Mouse (Mus musculus): Measurements from ENCODE around the gene Rpl7l1. TPM values are rescaled to one million over a fixed set of nuclear protein-coding genes. Genes with fewer than 3 reads are reported as not detected.

Rpl7l1 gene
- polyA plus RNA-seq, 1 experiment, result 13.7 TPM

- H3K27me3 ChIP-seq (ENCODE audit: control insufficient read depth, insufficient read depth, low read length), result no peaks in the 10 kb centered on the region
- peaks cover 11% of the 10 kb centered on the region; the same call in 1 of the 2 replicates for H3K4me1 ChIP-seq (ENCODE audit: control insufficient read depth, insufficient read depth, insufficient read length)
- TF ChIP-seq CTCF (IDR thresholded peaks at IDR 0.05; ENCODE audit: extremely low read depth, insufficient read depth, insufficient read length, insufficient replicate concordance) (no peak), POLR2A (IDR thresholded peaks at IDR 0.05; ENCODE audit: low read depth, low read length) (no peak)
- H3K27ac ChIP-seq (ENCODE audit: insufficient read depth, low read length), result no peak overlapping the region
- H3K36me3 ChIP-seq (ENCODE audit: control insufficient read depth, insufficient read depth, low read length), result peaks cover 30% of the 10 kb centered on the region
- no peak overlapping the region for H3K4me3 ChIP-seq (ENCODE audit: extremely low read depth, insufficient read depth, insufficient read length)
- 88% methylated on average over 2 of the region's 2 CpGs for WGBS
- DNase-seq (ENCODE audit: low read depth in 1 of 2, low spot score in 2 of 2), result no peak
Measured at GRCm38 (mm10) chr17:46747806-46748205, 34.7 kb downstream of the Rpl7l1 start.

- Histone ChIP-seq H3K36me3 (ENCODE audit: control insufficient read depth, insufficient read depth, low read length) (peaks cover 32% of the 10 kb centered on the region), H3K4me3 (ENCODE audit: extremely low read depth, insufficient read depth, insufficient read length) (no peak overlapping the region), H3K4me1 (ENCODE audit: control insufficient read depth, insufficient read depth, insufficient read length) (peaks cover 11% of the 10 kb centered on the region; the same call in 1 of the 2 replicates), H3K27ac (ENCODE audit: insufficient read depth, low read length) (no peak overlapping the region), H3K27me3 (ENCODE audit: control insufficient read depth, insufficient read depth, low read length) (no peaks in the 10 kb centered on the region)
- 77% methylated on average over 8 of the region's 8 CpGs for WGBS
- no peak for TF ChIP-seq CTCF (IDR thresholded peaks at IDR 0.05; ENCODE audit: extremely low read depth, insufficient read depth, insufficient read length, insufficient replicate concordance)
- TF ChIP-seq POLR2A (IDR thresholded peaks at IDR 0.05; ENCODE audit: low read depth, low read length), result no peak
- no peak for DNase-seq (ENCODE audit: low read depth in 1 of 2, low spot score in 2 of 2)
Measured at GRCm38 (mm10) chr17:46747234-46747633, 35.2 kb downstream of the Rpl7l1 start.

GRCm38 (mm10) chr17:46745506-46745905 is 37.0 kb downstream of the Rpl7l1 start:
- Histone ChIP-seq H3K36me3 (ENCODE audit: control insufficient read depth, insufficient read depth, low read length) (peaks cover 37% of the 10 kb centered on the region), H3K4me1 (ENCODE audit: control insufficient read depth, insufficient read depth, insufficient read length) (peaks cover 6% of the 10 kb centered on the region; the same call in 1 of the 2 replicates), H3K27me3 (ENCODE audit: control insufficient read depth, insufficient read depth, low read length) (no peaks in the 10 kb centered on the region), H3K27ac (ENCODE audit: insufficient read depth, low read length) (no peak overlapping the region), H3K4me3 (ENCODE audit: extremely low read depth, insufficient read depth, insufficient read length) (no peak overlapping the region)
- WGBS, result 75% methylated on average over 2 of the region's 2 CpGs
- DNase-seq (ENCODE audit: low read depth in 1 of 2, low spot score in 2 of 2), result no peak
- no peak for TF ChIP-seq CTCF (IDR thresholded peaks at IDR 0.05; ENCODE audit: extremely low read depth, insufficient read depth, insufficient read length, insufficient replicate concordance)
- TF ChIP-seq POLR2A (IDR thresholded peaks at IDR 0.05; ENCODE audit: low read depth, low read length), result no peak

- no peaks in the 10 kb centered on the region for H3K4me1 ChIP-seq (ENCODE audit: control insufficient read depth, insufficient read depth, insufficient read length)
- WGBS, result 93% methylated on average over 9 of the region's 9 CpGs
- DNase-seq (ENCODE audit: low read depth in 1 of 2, low spot score in 2 of 2), result no peak
- TF ChIP-seq POLR2A (IDR thresholded peaks at IDR 0.05; ENCODE audit: low read depth, low read length) (no peak), CTCF (IDR thresholded peaks at IDR 0.05; ENCODE audit: extremely low read depth, insufficient read depth, insufficient read length, insufficient replicate concordance) (no peak)
- no peak overlapping the region for H3K27ac ChIP-seq (ENCODE audit: insufficient read depth, low read length)
- H3K4me3 ChIP-seq (ENCODE audit: extremely low read depth, insufficient read depth, insufficient read length), result no peak overlapping the region
- no peaks in the 10 kb centered on the region for H3K27me3 ChIP-seq (ENCODE audit: control insufficient read depth, insufficient read depth, low read length)
- H3K36me3 ChIP-seq (ENCODE audit: control insufficient read depth, insufficient read depth, low read length), result peaks cover 37% of the 10 kb centered on the region
Measured at GRCm38 (mm10) chr17:46742986-46743385, 39.5 kb downstream of the Rpl7l1 start.

- Histone ChIP-seq H3K36me3 (ENCODE audit: control insufficient read depth, insufficient read depth, low read length) (peaks cover 27% of the 10 kb centered on the region), H3K4me1 (ENCODE audit: control insufficient read depth, insufficient read depth, insufficient read length) (no peaks in the 10 kb centered on the region), H3K27ac (ENCODE audit: insufficient read depth, low read length) (no peak overlapping the region), H3K27me3 (ENCODE audit: control insufficient read depth, insufficient read depth, low read length) (no peaks in the 10 kb centered on the region), H3K4me3 (ENCODE audit: extremely low read depth, insufficient read depth, insufficient read length) (no peak overlapping the region)
- no peak for DNase-seq (ENCODE audit: low read depth in 1 of 2, low spot score in 2 of 2)
- 95% methylated on average over 6 of the region's 6 CpGs for WGBS
- no peak for TF ChIP-seq CTCF (IDR thresholded peaks at IDR 0.05; ENCODE audit: extremely low read depth, insufficient read depth, insufficient read length, insufficient replicate concordance)
- no peak for TF ChIP-seq POLR2A (IDR thresholded peaks at IDR 0.05; ENCODE audit: low read depth, low read length)
Measured at GRCm38 (mm10) chr17:46741305-46741704, 41.2 kb downstream of the Rpl7l1 start.

- no peaks in the 10 kb centered on the region for H3K4me1 ChIP-seq (ENCODE audit: control insufficient read depth, insufficient read depth, insufficient read length)
- H3K36me3 ChIP-seq (ENCODE audit: control insufficient read depth, insufficient read depth, low read length), result peaks cover 8% of the 10 kb centered on the region; the same call in 1 of the 2 replicates
- H3K27ac ChIP-seq (ENCODE audit: insufficient read depth, low read length), result no peak overlapping the region
- TF ChIP-seq POLR2A (IDR thresholded peaks at IDR 0.05; ENCODE audit: low read depth, low read length) (no peak), CTCF (IDR thresholded peaks at IDR 0.05; ENCODE audit: extremely low read depth, insufficient read depth, insufficient read length, insufficient replicate concordance) (peak; percentile 76)
- no peaks in the 10 kb centered on the region for H3K27me3 ChIP-seq (ENCODE audit: control insufficient read depth, insufficient read depth, low read length)
- DNase-seq (ENCODE audit: low read depth in 1 of 2, low spot score in 2 of 2), result peak in 1 of 2 experiments; percentile 36
- H3K4me3 ChIP-seq (ENCODE audit: extremely low read depth, insufficient read depth, insufficient read length), result no peak overlapping the region
- WGBS, result 73% methylated on average over 10 of the region's 10 CpGs
Measured at GRCm38 (mm10) chr17:46736160-46736559, 46.3 kb downstream of the Rpl7l1 start.

- DNase-seq (ENCODE audit: low read depth in 1 of 2, low spot score in 2 of 2), result no peak
- WGBS, result 92% methylated on average over 7 of the region's 7 CpGs
Measured at GRCm38 (mm10) chr17:46735287-46735686, 47.2 kb downstream of the Rpl7l1 start.

More at GRCm38 (mm10) chr17:46735287-46735686, 47.2 kb downstream of the Rpl7l1 start:
- Histone ChIP-seq H3K27me3 (ENCODE audit: control insufficient read depth, insufficient read depth, low read length) (no peaks in the 10 kb centered on the region), H3K27ac (ENCODE audit: insufficient read depth, low read length) (no peak overlapping the region), H3K36me3 (ENCODE audit: control insufficient read depth, insufficient read depth, low read length) (peaks cover 8% of the 10 kb centered on the region; the same call in 1 of the 2 replicates), H3K4me3 (ENCODE audit: extremely low read depth, insufficient read depth, insufficient read length) (no peak overlapping the region), H3K4me1 (ENCODE audit: control insufficient read depth, insufficient read depth, insufficient read length) (no peaks in the 10 kb centered on the region)
- TF ChIP-seq POLR2A (IDR thresholded peaks at IDR 0.05; ENCODE audit: low read depth, low read length) (no peak), CTCF (IDR thresholded peaks at IDR 0.05; ENCODE audit: extremely low read depth, insufficient read depth, insufficient read length, insufficient replicate concordance) (no peak)
